Mouse (Mus musculus) layer of hippocampus, postnatal 10 days (tissue): ENCODE data around the gene Gm42669. TPM values are rescaled to one million over a fixed set of nuclear protein-coding genes. Genes with fewer than 3 reads are reported as not detected.

ENCODE experiments used
- total RNA-seq, 2 experiments: library from RNA; stranded (reverse); gene quantifications; 2 replicates each; pipeline ENCODE4 v1.2.3; 2021

The Gm42669 gene
- total RNA-seq, 2 experiments from 2014 or later, result 0.27 to 0.60 TPM

Other genes with a start within 250 kb of the Gm42669 start
- gene Tgfbr3, start 218.0 kb upstream of the Gm42669 start, total RNA-seq, result 10 to 100 TPM; 12.7 to 13.6 TPM
- gene Brdt, start 176.5 kb upstream of the Gm42669 start, total RNA-seq, result 10 to 100 TPM; 14.5 to 14.7 TPM
- gene Ephx4, start 104.9 kb upstream of the Gm42669 start, total RNA-seq, result 10 to 100 TPM; 27.7 to 34.9 TPM
- under 1 TPM in 1 of 2 experiments, not detected in 1; 0.25 TPM for gene Lpcat2b, start 76.1 kb upstream of the Gm42669 start, total RNA-seq
- gene Btbd8, start 69.6 kb upstream of the Gm42669 start, total RNA-seq, result 10 to 100 TPM; 91.2 to 91.6 TPM
- under 1 TPM; 0.36 to 0.55 TPM for gene 1700028K03Rik, start 27.1 kb downstream of the Gm42669 start, total RNA-seq
- 10 to 100 TPM; 21.8 to 21.9 TPM for gene Rpap2, start 89.8 kb downstream of the Gm42669 start, total RNA-seq
- gene Glmn, start 90.3 kb downstream of the Gm42669 start, total RNA-seq, result 10 to 100 TPM; 20.1 to 22.8 TPM
- gene Gfi1, start 218.4 kb downstream of the Gm42669 start, total RNA-seq, result not detected